Mouse (Mus musculus) ES-E14 (cell line): ENCODE results near the gene Spata7. TPM values are rescaled to one million over a fixed set of nuclear protein-coding genes. Genes with fewer than 3 reads are reported as not detected.

Experiments
- DNase-seq: peaks from one replicate; pipeline ENCODE4 v3.0.0-alpha.2; 2013; ENCODE audit warnings: low read depth, low spot score
- H3K27ac ChIP-seq: 2 replicates; pipeline ENCODE4 v1.5.1; 2012; ENCODE audit warnings: low read depth, mild to moderate bottlenecking, low read length, moderate library complexity, mixed read lengths; ENCODE audit not compliant: poor library complexity, insufficient read depth, severe bottlenecking
- H3K36me3 ChIP-seq: 2 replicates; pipeline ENCODE4 v1.6.1; 2012; ENCODE audit warnings: mild to moderate bottlenecking, low read length, moderate library complexity, mixed read lengths; ENCODE audit not compliant: control insufficient read depth, poor library complexity, insufficient read depth, severe bottlenecking
- H3K4me1 ChIP-seq, 2 experiments: fragments of 150-350 bp in 1 of 2; sonication (generic) in 1 of 2; 2 replicates each; pipeline ENCODE4 v1.6.1; 2012; ENCODE audit warnings: low read length in 2 of 2, mild to moderate bottlenecking in 1 of 2, mixed read lengths in 1 of 2; ENCODE audit not compliant: control insufficient read depth in 2 of 2, insufficient read depth in 2 of 2, poor library complexity in 1 of 2
- H3K4me3 ChIP-seq, 2 experiments: fragments of 150-350 bp in 1 of 2; sonication (generic) in 1 of 2; 2 replicates each; pipeline ENCODE4 v1.5.1; 2012; ENCODE audit warnings: low read length in 2 of 2, low read depth in 1 of 2, mild to moderate bottlenecking in 1 of 2, mixed read lengths in 1 of 2; ENCODE audit not compliant: insufficient read depth in 1 of 2, poor library complexity in 1 of 2, severe bottlenecking in 1 of 2
- H3K9ac ChIP-seq: 2 replicates; pipeline ENCODE4 v1.6.1; 2012; ENCODE audit warnings: low read depth, mild to moderate bottlenecking, low read length, mixed read lengths; ENCODE audit not compliant: poor library complexity, insufficient read depth, severe bottlenecking
- H3K9me3 ChIP-seq: fragments of 150-350 bp; sonication (generic); 2 replicates; pipeline ENCODE4 v1.6.1; 2012; ENCODE audit warnings: low read depth, mild to moderate bottlenecking, low read length; ENCODE audit not compliant: control insufficient read depth, insufficient read depth
- CHD2 ChIP-seq: IDR thresholded peaks from 2 replicates; pipeline ENCODE4 v1.6.1; 2014; ENCODE audit warnings: mild to moderate bottlenecking, low read depth, low read length, inconsistent platforms
- HCFC1 ChIP-seq: IDR thresholded peaks from 2 replicates; pipeline ENCODE4 v1.6.1; 2012; ENCODE audit warnings: low read length, inconsistent platforms, borderline replicate concordance; ENCODE audit not compliant: insufficient read depth
- MAFK ChIP-seq: IDR thresholded peaks from 2 replicates; pipeline ENCODE4 v1.6.1; 2014; ENCODE audit warnings: mild to moderate bottlenecking, low read depth, low read length, inconsistent platforms; ENCODE audit not compliant: insufficient read depth
- ZC3H11A ChIP-seq: IDR thresholded peaks from 2 replicates; pipeline ENCODE4 v1.6.1; 2012; ENCODE audit warnings: low read depth, mild to moderate bottlenecking, inconsistent platforms, low read length, borderline replicate concordance
- ZNF384 ChIP-seq: IDR thresholded peaks from 2 replicates; pipeline ENCODE4 v1.6.1; 2012; ENCODE audit warnings: low read depth, low read length, inconsistent platforms
- in situ Hi-C, 2 experiments: fragments of 600-800 bp; cut with MboI; formaldehyde crosslinking; loops; one replicate each; pipeline ENCODE4 v1.15.1; 2025; ENCODE audit warnings: low sequenced_read_pairs in 2 of 2, inconsistent platforms in 1 of 2; ENCODE audit not compliant: unreplicated experiment in 2 of 2
- total RNA-seq: library from RNA; depleted of rRNA; stranded (reverse); fragments of 300-350 nt; gene quantifications from 2 replicates; pipeline ENCODE4 v1.2.3, GENCODE M21; 2012

The Spata7 gene
- total RNA-seq, 1 experiment, result 11.2 TPM

DNA sequence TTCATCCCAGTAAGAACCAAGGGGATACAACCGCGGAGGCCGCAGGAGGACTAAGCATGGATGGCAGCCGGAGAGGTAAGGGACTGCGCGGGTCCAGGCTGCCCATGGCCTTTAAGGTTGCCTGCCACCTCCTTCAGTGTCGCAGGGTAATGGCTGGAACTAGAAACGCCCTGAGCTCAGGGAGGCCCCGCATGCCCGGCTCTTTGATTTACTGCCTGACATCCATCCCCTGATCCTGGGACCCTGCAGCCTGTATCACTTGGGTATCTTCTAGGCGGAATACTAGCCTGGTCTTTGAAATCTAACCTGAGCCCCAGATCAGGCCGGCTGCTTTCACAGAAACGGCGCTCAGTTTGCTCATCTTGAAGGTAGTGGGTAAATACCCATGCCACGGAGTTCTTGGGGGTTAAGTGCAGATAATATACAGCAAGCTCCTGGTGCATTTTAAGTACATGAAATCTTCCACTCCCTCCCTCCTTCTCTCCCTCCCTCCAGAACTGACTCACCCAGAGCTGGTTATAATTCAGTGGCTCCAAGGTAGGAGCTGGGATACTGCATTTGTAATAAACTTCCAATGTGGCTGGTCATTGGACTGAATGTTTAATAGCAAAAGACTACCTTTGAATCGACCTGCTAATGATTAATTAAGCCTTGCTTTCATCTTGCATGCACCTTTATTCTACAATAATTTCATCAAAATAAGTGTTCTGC lies 458 bp downstream of the Spata7 start:
- Histone ChIP-seq H3K4me3 (peak overlapping the region; percentile 87 to 95), H3K27ac (no peak overlapping the region)

DNA sequence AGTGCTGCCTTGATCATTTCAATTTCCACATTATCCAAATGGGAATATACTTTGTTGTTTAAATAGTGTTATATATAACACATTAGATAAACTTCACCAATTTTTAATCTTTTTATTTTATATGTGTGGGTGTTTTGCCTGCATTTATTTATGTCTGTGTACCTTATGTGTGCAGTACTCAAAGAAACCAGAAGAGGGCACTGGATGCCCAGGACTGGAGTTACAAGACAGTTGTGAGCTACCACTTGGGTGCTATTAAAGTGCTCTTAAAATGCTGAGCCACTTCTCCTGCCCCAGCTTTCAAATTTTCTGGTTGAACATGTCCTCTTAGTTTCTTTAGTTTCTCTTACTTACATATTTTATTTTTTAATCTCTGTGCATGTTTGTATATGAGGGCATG lies 16.9 kb downstream of the Spata7 start:
- no peak overlapping the region for H3K4me3 ChIP-seq
- no peaks in the 10 kb centered on the region for H3K4me1 ChIP-seq
- in situ Hi-C loops, result no loop called here
- TF ChIP-seq ZNF384, result no peak
- no peak for TF ChIP-seq MAFK
- no peak for TF ChIP-seq CHD2
- no peak for TF ChIP-seq ZC3H11A
- TF ChIP-seq HCFC1, result no peak
- H3K9me3 ChIP-seq, result no peaks in the 10 kb centered on the region
- no peak overlapping the region for H3K9ac ChIP-seq
- H3K27ac ChIP-seq, result no peak overlapping the region
- H3K36me3 ChIP-seq, result no peaks in the 10 kb centered on the region
- peak; percentile 27 for DNase-seq

More for the DNA sequence above, 458 bp downstream of the Spata7 start:
- peak overlapping the region; percentile 86 for H3K9ac ChIP-seq
- peaks cover 5% of the 10 kb centered on the region; the same call in 1 of the 2 replicates for H3K36me3 ChIP-seq
- peak; percentile 31 for DNase-seq
- TF ChIP-seq ZC3H11A, result no peak
- H3K4me1 ChIP-seq, result no peaks in the 10 kb centered on the region
- in situ Hi-C loops, result no loop called here
- no peaks in the 10 kb centered on the region for H3K9me3 ChIP-seq

DNA sequence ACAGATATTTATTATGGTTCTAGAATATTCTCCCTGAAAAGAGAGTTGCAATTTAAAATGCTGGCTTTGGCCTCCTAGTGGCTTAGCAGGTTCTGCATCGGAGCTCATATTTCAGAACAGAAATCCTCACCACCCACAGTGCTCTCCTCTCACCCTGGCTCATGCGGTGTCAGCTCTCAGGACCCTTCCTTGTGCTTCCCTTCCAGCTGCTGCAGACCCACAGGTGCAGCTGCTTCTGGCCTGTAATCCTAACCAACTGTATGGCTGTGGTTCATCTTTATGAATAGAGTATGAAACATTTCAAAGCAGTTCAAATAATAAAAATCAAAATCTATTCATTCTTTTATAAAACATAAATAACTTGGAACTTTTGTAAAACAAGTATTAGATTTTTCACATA lies 28.9 kb downstream of the Spata7 start:
- TF ChIP-seq HCFC1 (no peak), ZNF384 (no peak), MAFK (no peak), ZC3H11A (no peak), CHD2 (no peak)
- H3K9ac ChIP-seq, result no peak overlapping the region
- in situ Hi-C loops, result no loop called here

DNA sequence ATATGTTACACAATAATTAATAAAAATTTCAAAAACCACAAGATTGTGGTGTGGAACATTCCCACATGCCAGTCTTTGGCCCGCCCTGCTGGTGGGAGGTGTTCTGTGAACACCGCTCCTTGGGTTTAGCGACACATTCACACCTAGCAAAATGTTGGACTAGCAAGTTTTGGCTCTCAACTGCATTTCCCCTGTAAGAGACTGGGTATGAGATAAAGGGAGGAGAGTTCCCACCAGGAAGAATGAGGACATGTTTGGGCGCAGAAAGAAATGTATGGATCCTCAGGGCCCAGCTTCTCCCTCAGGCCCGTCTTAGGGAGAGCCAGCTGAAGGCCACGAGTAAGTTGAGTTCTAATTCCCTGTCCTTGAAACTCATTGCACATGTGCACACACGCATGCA lies 34.7 kb downstream of the Spata7 start:
- TF ChIP-seq ZNF384, result no peak
- TF ChIP-seq HCFC1, result no peak
- TF ChIP-seq CHD2, result no peak
- no peak for TF ChIP-seq MAFK
- TF ChIP-seq ZC3H11A, result no peak
- H3K36me3 ChIP-seq, result peaks cover 3% of the 10 kb centered on the region
- H3K9ac ChIP-seq, result no peak overlapping the region
- no peak overlapping the region for H3K4me3 ChIP-seq
- H3K9me3 ChIP-seq, result no peaks in the 10 kb centered on the region
- DNase-seq, result no peak
- in situ Hi-C loops, result no loop called here
- H3K4me1 ChIP-seq, result no peaks in the 10 kb centered on the region
- H3K27ac ChIP-seq, result no peak overlapping the region

More for the DNA sequence above, 28.9 kb downstream of the Spata7 start:
- Histone ChIP-seq H3K27ac (no peak overlapping the region), H3K9me3 (no peaks in the 10 kb centered on the region), H3K4me1 (no peaks in the 10 kb centered on the region), H3K4me3 (no peak overlapping the region), H3K36me3 (no peaks in the 10 kb centered on the region; the same call in 1 of the 2 replicates)
- no peak for DNase-seq
